Mouse (Mus musculus): ENCODE data around the gene Adrm1. TPM values are rescaled to one million over a fixed set of nuclear protein-coding genes. Genes with fewer than 3 reads are reported as not detected.
A peak's percentile ranks its signal among the peaks of the same experiment; 100 is the strongest.

Gene Adrm1
- polyA plus RNA-seq, 1 experiment from 2014 or later, result 170 TPM

DNA sequence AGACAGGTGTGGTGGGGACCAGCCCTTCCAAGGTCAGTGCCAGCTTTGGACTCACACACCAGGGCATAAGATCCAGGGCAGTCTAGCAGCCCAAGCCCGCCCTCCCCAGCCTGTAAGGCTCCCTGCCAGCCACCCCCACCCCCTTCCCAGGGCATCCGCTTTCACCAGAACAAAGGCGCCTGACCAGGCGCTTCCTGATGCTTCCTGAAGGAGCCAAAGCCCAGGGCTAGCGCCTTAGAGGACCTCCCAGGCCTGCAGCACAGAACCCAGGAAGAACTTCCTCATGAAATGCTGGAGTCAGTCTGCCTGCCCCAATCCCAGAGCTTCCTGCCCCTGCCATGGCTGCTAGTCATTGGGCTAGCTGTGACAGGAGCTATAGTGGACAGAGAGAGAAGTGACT, 47.4 kb downstream of the Adrm1 start:
- H3K27ac ChIP-seq, result peak overlapping the region; percentile 87
- TF ChIP-seq CTCF (IDR thresholded peaks at IDR 0.05; ENCODE audit: low read depth), result no peak
- peaks cover 58% of the 10 kb centered on the region for H3K4me1 ChIP-seq (replicated peaks; ENCODE audit: insufficient read depth, low read length)
- no peaks in the 10 kb centered on the region for H3K36me3 ChIP-seq (ENCODE audit: insufficient read depth, low read length)
- no peaks in the 10 kb centered on the region for H3K27me3 ChIP-seq (ENCODE audit: insufficient read depth, low read length)
- no peak overlapping the region for H3K4me2 ChIP-seq (ENCODE audit: low read length)
- DNase-seq (ENCODE audit: low spot score), result peak; percentile 59
- 19% methylated on average over 5 of the region's 5 CpGs for WGBS
- no peak overlapping the region for H3K9ac ChIP-seq (ENCODE audit: low read depth, low read length)
- H3K9me3 ChIP-seq (replicated peaks; ENCODE audit: low read length), result no peaks in the 10 kb centered on the region
- no peak for ATAC-seq (replicated peaks; ENCODE audit: low FRiP score, low read depth)
- no peak overlapping the region for H3K4me3 ChIP-seq (replicated peaks; ENCODE audit: low read depth, low read length)

DNA sequence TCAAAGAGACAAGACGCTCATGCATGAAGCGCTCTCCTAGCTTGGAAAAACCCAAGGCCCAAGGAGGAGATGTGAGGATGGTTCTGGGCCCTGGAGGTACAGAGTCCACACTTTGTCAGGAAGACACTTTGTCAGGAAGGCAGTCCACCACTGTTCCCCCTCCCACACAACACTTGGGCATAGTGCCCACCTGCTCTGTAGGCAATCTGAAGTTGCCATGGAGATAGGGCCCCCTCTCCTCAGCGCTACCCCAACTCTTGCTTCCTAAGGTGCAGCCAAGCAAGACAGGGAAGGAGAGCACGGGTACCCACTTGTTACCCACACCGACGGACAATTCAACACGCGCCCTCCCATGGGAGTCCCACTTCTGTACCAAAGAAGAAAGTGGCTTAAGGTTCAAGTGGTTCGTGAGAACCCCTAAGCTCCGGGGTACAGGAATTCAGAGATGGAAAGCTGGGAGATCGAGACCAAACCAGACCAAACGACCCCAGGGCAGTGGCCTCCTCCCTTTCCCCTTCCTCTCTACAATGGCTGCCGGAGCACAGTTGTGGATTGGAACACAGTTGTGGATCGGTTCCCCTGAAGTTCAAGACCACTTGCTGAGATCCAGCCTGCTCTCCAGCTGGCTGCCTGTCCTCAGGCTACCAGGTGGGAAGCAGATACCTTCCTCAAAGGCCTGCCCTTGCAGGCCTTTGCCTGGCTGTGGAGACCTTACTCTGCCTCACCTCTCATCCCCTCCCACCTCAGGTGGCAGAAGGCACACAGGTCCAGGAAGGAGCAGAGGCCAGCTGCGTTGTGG, 48.1 kb downstream of the Adrm1 start:
- no peak for DNase-seq (ENCODE audit: low spot score)
- H3K9me3 ChIP-seq (replicated peaks; ENCODE audit: low read length), result no peaks in the 10 kb centered on the region
- H3K9ac ChIP-seq (ENCODE audit: low read depth, low read length), result no peak overlapping the region
- no peaks in the 10 kb centered on the region for H3K36me3 ChIP-seq (ENCODE audit: insufficient read depth, low read length)
- peak overlapping the region; percentile 87 for H3K27ac ChIP-seq
- H3K4me3 ChIP-seq (replicated peaks; ENCODE audit: low read depth, low read length), result no peak overlapping the region
- peaks cover 58% of the 10 kb centered on the region for H3K4me1 ChIP-seq (replicated peaks; ENCODE audit: insufficient read depth, low read length)
- TF ChIP-seq CTCF (IDR thresholded peaks at IDR 0.05; ENCODE audit: low read depth), result no peak
- ATAC-seq (replicated peaks; ENCODE audit: low FRiP score, low read depth), result no peak
- 68% methylated on average over 15 of the region's 15 CpGs for WGBS
- H3K4me2 ChIP-seq (ENCODE audit: low read length), result no peak overlapping the region
- no peaks in the 10 kb centered on the region for H3K27me3 ChIP-seq (ENCODE audit: insufficient read depth, low read length)

DNA sequence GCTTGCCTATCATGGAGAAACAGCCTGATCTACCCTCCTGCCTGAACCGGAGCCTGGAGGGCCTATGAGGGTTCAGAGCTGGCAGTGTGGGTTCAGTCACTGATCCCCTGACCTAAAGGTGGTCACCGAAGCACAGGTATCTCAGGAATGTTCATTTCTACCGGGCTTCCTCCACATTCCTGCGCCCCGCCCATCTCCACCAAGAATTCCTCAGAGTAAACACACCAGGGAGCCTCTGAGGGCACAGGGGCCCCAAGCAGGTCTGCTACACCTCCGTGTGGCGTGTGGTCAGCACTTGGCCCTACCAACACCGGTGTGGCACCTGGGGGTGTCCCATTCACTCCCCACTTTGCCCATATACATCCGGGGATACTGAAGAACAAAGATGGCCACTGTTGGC, 48.9 kb downstream of the Adrm1 start:
- no peak overlapping the region; the same call in 1 of the 2 replicates for H3K4me2 ChIP-seq (ENCODE audit: low read length)
- no peaks in the 10 kb centered on the region for H3K36me3 ChIP-seq (ENCODE audit: insufficient read depth, low read length)
- peaks cover 54% of the 10 kb centered on the region for H3K4me1 ChIP-seq (replicated peaks; ENCODE audit: insufficient read depth, low read length)

DNA sequence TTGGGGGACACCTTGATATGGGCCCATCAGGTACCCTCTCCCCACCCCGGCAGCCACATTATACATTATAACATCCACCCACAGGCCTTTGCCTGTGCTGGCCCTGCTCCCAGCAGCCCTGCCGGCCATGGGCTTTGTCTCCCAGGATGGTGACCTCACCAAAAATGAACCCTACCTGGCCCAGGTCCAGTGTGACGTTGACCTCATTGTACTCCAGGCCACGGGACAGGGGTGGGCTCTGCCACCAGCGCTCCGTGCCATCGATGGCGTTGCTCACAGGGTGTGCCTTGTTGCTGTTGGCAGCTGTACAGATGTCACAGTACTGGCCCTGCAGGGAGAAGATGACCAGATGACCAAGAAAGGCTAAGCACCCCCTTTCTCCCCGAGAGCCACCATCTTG, 49.8 kb downstream of the Adrm1 start:
- no peak for DNase-seq (ENCODE audit: low spot score)
- Histone ChIP-seq H3K4me1 (replicated peaks; ENCODE audit: insufficient read depth, low read length) (peaks cover 55% of the 10 kb centered on the region), H3K27ac (no peak overlapping the region), H3K9me3 (replicated peaks; ENCODE audit: low read length) (no peaks in the 10 kb centered on the region), H3K36me3 (ENCODE audit: insufficient read depth, low read length) (no peaks in the 10 kb centered on the region), H3K9ac (ENCODE audit: low read depth, low read length) (no peak overlapping the region), H3K4me3 (replicated peaks; ENCODE audit: low read depth, low read length) (no peak overlapping the region), H3K27me3 (ENCODE audit: insufficient read depth, low read length) (no peaks in the 10 kb centered on the region), H3K4me2 (ENCODE audit: low read length) (no peak overlapping the region)
- WGBS, result 80% methylated on average over 9 of the region's 9 CpGs
- TF ChIP-seq CTCF (IDR thresholded peaks at IDR 0.05; ENCODE audit: low read depth), result no peak
- no peak for ATAC-seq (replicated peaks; ENCODE audit: low FRiP score, low read depth)

More for the DNA sequence above, 48.9 kb downstream of the Adrm1 start:
- Histone ChIP-seq H3K9me3 (replicated peaks; ENCODE audit: low read length) (no peaks in the 10 kb centered on the region), H3K27ac (peak overlapping the region; percentile 87), H3K27me3 (ENCODE audit: insufficient read depth, low read length) (no peaks in the 10 kb centered on the region), H3K9ac (ENCODE audit: low read depth, low read length) (no peak overlapping the region), H3K4me3 (replicated peaks; ENCODE audit: low read depth, low read length) (no peak overlapping the region)
- DNase-seq (ENCODE audit: low spot score) (peak; percentile 34), ATAC-seq (replicated peaks; ENCODE audit: low FRiP score, low read depth) (no peak; the same call in 1 of the 2 replicates)
- no peak for TF ChIP-seq CTCF (IDR thresholded peaks at IDR 0.05; ENCODE audit: low read depth)
- WGBS, result 53% methylated on average over 9 of the region's 9 CpGs

DNA sequence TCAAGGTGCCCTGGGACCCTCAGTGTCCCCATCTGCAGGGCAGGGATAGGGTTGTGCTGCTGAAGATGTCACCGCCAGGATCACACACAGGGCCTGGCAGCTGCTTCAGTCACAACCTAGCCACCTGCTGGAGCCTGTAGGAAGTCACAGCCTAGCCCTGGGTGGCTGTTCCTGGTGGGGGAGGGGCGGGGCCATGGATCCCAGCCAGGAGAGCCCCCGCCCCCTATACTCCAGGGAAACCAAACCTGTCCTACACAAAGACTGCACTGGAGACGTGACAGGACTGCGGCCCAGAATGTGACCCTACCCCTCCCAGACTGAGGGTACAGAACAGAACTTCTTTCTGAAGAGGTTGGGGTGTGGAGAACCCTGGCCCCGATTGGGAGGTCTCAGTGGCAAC, 51.0 kb downstream of the Adrm1 start:
- H3K4me1 ChIP-seq (replicated peaks; ENCODE audit: insufficient read depth, low read length), result peaks cover 56% of the 10 kb centered on the region
- H3K4me3 ChIP-seq (replicated peaks; ENCODE audit: low read depth, low read length), result no peak overlapping the region

DNA sequence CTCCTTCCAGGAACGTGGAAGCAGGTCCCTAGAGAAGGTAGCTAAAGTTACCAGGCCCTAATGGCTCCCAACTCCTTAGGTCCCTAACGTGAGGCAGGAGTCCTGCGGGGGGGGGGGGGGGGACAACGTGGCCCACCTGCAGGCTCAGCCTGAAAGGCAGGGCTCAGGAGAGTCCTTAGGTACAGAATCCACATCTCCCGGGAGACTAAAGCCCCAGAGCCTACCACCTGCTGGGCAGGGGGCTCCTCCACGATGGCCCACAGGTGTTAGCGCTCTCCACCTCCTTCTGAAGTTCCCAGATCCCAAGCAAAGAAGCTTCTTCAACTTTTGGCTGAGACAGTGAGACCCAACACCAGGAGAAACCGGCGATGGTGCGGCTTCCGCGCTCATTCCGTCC, 53.4 kb downstream of the Adrm1 start:
- TF ChIP-seq CTCF (IDR thresholded peaks at IDR 0.05; ENCODE audit: low read depth), result no peak
- Histone ChIP-seq H3K27me3 (ENCODE audit: insufficient read depth, low read length) (no peaks in the 10 kb centered on the region), H3K4me2 (ENCODE audit: low read length) (peak overlapping the region; percentile 93), H3K4me3 (replicated peaks; ENCODE audit: low read depth, low read length) (peak overlapping the region; percentile 77), H3K9me3 (replicated peaks; ENCODE audit: low read length) (no peaks in the 10 kb centered on the region), H3K4me1 (replicated peaks; ENCODE audit: insufficient read depth, low read length) (peaks cover 45% of the 10 kb centered on the region), H3K9ac (ENCODE audit: low read depth, low read length) (peak overlapping the region; percentile 81), H3K27ac (peak overlapping the region; percentile 91; the same call in 1 of the 2 replicates), H3K36me3 (ENCODE audit: insufficient read depth, low read length) (no peaks in the 10 kb centered on the region)
- WGBS, result 1% methylated on average over 10 of the region's 13 CpGs
- ATAC-seq (replicated peaks; ENCODE audit: low FRiP score, low read depth) (no peak), DNase-seq (ENCODE audit: low spot score) (no peak)

More for the DNA sequence above, 51.0 kb downstream of the Adrm1 start:
- no peaks in the 10 kb centered on the region for H3K9me3 ChIP-seq (replicated peaks; ENCODE audit: low read length)
- peak overlapping the region; percentile 39 for H3K27ac ChIP-seq
- WGBS, result 18% methylated on average over 6 of the region's 6 CpGs
- peak; percentile 64 for TF ChIP-seq CTCF (IDR thresholded peaks at IDR 0.05; ENCODE audit: low read depth)
- peak; percentile 25 for ATAC-seq (replicated peaks; ENCODE audit: low FRiP score, low read depth)
- peak; percentile 67 for DNase-seq (ENCODE audit: low spot score)
- H3K4me2 ChIP-seq (ENCODE audit: low read length), result peak overlapping the region; percentile 93
- no peaks in the 10 kb centered on the region for H3K36me3 ChIP-seq (ENCODE audit: insufficient read depth, low read length)
- no peaks in the 10 kb centered on the region for H3K27me3 ChIP-seq (ENCODE audit: insufficient read depth, low read length)
- H3K9ac ChIP-seq (ENCODE audit: low read depth, low read length), result no peak overlapping the region
